Mouse (Mus musculus): ENCODE data around the gene Oxct2b. TPM values are rescaled to one million over a fixed set of nuclear protein-coding genes. Genes with fewer than 3 reads are reported as not detected.
"Not testable (repeated sequence)": the region's sequence is repeated elsewhere in the genome, so short reads cannot be mapped to it uniquely, and the experiment has no call there.

The Oxct2b gene
- polyA plus RNA-seq, 1 experiment: not detected

DNA sequence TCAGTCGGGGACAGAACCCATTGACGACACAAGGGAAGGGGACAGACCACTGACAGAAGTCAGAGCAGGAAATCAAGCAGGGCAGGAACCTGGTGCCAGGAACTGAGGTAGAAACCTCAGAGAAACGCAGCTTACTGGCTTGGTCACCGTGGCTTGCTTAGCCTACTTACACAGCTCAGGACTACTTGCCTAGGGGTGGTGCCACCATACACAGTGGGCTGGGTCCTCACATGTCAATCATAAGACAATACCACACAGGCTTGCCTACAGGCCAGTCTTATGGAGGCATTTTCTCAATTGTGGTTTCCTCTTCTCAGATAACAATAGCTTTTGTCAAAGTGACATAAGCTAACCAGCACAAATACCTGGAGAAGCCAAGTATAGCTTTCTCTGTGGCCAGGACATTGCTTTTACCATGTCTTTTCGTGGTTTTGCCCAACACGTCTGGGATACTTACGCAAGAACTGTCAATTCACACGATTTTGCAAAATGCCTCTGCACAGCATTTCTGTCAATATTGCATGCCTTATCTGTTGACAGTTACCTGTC, 3.8 kb upstream of the Oxct2b start:
- H3K4me3 ChIP-seq (replicated peaks): no peak overlapping the region
- peaks cover 19% of the 10 kb centered on the region for H3K4me1 ChIP-seq
- TF ChIP-seq FLI1 (IDR thresholded peaks at IDR 0.05; ENCODE audit: low read length): no peak
- no peak for TF ChIP-seq GATA1 (IDR thresholded peaks at IDR 0.05; ENCODE audit: borderline replicate concordance, low read length)
- H3K27me3 ChIP-seq (replicated peaks): peaks cover 52% of the 10 kb centered on the region
- H3K9me3 ChIP-seq: peaks cover 11% of the 10 kb centered on the region
- H3K36me3 ChIP-seq (replicated peaks; ENCODE audit: low read length): no peaks in the 10 kb centered on the region

DNA sequence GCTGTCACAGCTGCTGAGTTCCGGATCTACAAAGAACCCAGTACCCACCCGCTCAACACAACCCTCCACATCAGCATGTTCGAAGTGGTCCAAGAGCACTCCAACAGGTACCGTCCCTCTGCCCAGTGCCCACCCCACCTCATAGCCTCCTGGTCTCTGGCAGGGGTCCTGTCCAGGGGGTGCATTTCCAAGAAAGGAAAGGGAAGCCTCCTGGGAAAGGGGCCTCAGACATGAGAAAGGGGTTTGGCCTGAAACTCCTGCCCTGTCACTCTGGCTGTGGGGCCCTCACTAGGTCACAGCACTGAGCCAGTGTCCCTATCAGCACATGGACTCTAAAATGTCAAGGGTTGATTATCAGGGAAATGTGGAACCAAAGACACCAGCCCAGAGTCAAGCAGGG, 1.4 kb upstream of the Oxct2b start:
- H3K36me3 ChIP-seq (replicated peaks; ENCODE audit: low read length); H3K4me3 ChIP-seq (replicated peaks): not testable (repeated sequence)
- Histone ChIP-seq H3K9me3 (peaks cover 17% of the 10 kb centered on the region), H3K27me3 (replicated peaks) (peaks cover 42% of the 10 kb centered on the region), H3K4me1 (peaks cover 19% of the 10 kb centered on the region)

DNA sequence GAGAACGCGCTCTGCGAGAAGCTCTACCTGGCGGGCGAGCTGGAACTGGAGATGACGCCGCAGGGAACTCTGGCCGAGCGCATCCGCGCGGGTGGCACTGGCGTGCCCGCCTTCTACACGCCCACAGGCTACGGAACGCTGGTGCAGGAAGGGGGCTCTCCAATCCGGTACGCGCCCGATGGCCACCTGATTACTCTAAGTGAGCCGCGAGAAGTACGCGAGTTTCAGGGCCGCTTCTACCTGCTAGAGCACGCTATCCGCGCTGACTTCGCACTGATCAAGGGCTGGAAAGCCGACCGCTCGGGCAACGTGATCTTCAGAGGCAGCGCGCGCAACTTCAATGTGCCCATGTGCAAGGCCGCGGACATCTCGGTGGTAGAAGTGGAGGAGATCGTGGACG, 574 bp downstream of the Oxct2b start:
- H3K9me3 ChIP-seq: peaks cover 17% of the 10 kb centered on the region
- not testable (repeated sequence) for H3K36me3 ChIP-seq (replicated peaks; ENCODE audit: low read length); H3K4me3 ChIP-seq (replicated peaks)
- peaks cover 38% of the 10 kb centered on the region for H3K27me3 ChIP-seq (replicated peaks)
- H3K4me1 ChIP-seq: peaks cover 19% of the 10 kb centered on the region

DNA sequence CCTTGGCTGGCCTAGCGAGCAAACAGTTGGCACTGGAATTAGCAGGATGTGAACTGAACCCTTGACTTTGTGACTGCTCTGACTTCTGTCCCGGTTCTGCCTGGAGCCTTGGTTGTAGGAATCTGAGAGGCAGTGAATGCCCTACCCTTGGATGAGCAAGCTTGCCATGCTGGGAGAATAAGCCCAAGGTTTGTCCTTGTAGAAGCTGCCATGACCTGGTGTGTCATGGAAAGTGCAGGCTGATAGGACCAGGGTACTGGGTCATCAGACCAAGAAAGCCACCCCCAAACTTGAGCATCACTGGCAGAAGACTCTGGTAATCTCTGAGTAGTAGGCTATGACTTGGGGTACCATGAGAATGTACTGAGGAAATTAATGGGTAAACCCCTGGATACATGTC, 5.2 kb downstream of the Oxct2b start:
- Histone ChIP-seq H3K27me3 (replicated peaks) (peaks cover 10% of the 10 kb centered on the region), H3K4me3 (replicated peaks) (no peak overlapping the region), H3K36me3 (replicated peaks; ENCODE audit: low read length) (peaks cover 33% of the 10 kb centered on the region), H3K4me1 (peaks cover 6% of the 10 kb centered on the region; the same call in 1 of the 2 replicates), H3K9me3 (peaks cover 12% of the 10 kb centered on the region)
- no peak for TF ChIP-seq FLI1 (IDR thresholded peaks at IDR 0.05; ENCODE audit: low read length)
- TF ChIP-seq GATA1 (IDR thresholded peaks at IDR 0.05; ENCODE audit: borderline replicate concordance, low read length): no peak

DNA sequence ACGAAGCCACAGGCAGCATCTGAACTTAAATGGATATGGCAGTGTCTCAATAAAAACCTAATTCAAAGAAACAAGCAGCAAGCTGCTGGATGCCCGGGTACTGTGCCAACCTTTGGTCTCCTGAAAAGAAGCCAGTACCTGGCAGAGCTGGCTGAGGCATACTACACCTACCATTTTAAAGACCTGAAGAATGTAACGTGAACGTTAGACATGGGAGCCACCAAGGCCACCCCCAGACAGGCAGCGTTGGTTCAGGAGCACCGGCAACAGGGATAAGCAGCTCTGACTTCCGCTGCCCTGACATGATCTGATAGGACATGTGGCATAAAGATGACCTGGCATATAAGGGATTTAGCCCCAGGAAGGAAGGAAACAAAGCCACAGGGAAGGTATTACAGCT, 10.6 kb downstream of the Oxct2b start:
- H3K4me1 ChIP-seq: peaks cover 16% of the 10 kb centered on the region
- H3K4me3 ChIP-seq (replicated peaks): no peak overlapping the region
- H3K36me3 ChIP-seq (replicated peaks; ENCODE audit: low read length): peaks cover 84% of the 10 kb centered on the region
- no peaks in the 10 kb centered on the region for H3K27me3 ChIP-seq (replicated peaks)
- peaks cover 1% of the 10 kb centered on the region; the same call in 1 of the 2 replicates for H3K9me3 ChIP-seq
- TF ChIP-seq FLI1 (IDR thresholded peaks at IDR 0.05; ENCODE audit: low read length) (no peak), GATA1 (IDR thresholded peaks at IDR 0.05; ENCODE audit: borderline replicate concordance, low read length) (no peak)

DNA sequence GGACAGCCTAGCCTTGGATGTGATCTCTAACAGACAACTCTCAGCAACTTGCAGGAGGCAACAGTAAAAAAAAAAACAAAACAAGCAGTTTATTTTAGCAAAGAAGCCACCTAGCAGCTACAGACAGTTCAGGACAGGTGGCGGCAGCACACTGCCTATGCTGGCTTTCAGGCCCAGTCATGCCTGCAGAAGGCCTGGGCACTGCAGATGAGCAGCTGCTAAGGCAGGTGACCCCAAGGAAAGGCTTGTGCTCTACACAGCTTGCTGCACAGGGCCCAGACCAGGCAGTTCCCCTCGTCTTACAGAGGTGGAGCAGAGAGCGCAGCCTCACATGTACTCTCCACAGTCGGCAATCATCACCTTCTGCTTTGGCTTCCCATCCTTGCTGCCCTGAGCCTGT, 11.0 kb downstream of the Oxct2b start:
- no peak overlapping the region for H3K4me3 ChIP-seq (replicated peaks)
- peaks cover 16% of the 10 kb centered on the region for H3K4me1 ChIP-seq
- TF ChIP-seq GATA1 (IDR thresholded peaks at IDR 0.05; ENCODE audit: borderline replicate concordance, low read length): no peak
- TF ChIP-seq FLI1 (IDR thresholded peaks at IDR 0.05; ENCODE audit: low read length): no peak
- no peaks in the 10 kb centered on the region for H3K27me3 ChIP-seq (replicated peaks)
- peaks cover 88% of the 10 kb centered on the region for H3K36me3 ChIP-seq (replicated peaks; ENCODE audit: low read length)
- peaks cover 5% of the 10 kb centered on the region; the same call in 1 of the 2 replicates for H3K9me3 ChIP-seq

DNA sequence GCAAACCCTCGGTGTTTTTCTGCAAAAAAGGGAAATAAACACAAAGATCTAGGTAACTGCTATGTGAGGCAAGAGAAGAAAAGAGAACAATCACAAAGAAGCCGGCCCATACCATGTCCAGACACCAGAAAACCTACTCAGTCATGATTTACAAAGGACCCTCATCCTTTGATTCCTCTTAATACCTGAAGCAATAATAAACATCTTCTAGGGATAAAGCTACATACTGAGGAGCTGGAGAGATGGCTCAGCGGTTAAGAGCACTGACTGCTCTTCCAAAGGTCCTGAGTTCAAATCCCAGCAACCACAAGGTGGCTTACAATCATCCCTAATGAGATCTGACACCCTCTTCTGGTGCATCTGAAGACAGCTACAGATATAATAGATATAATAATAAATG, 21.5 kb downstream of the Oxct2b start:
- Histone ChIP-seq H3K4me3 (replicated peaks) (no peak overlapping the region), H3K9me3 (no peaks in the 10 kb centered on the region), H3K27me3 (replicated peaks) (no peaks in the 10 kb centered on the region), H3K4me1 (peaks cover 32% of the 10 kb centered on the region), H3K36me3 (replicated peaks; ENCODE audit: low read length) (peaks cover 47% of the 10 kb centered on the region)
- TF ChIP-seq FLI1 (IDR thresholded peaks at IDR 0.05; ENCODE audit: low read length) (no peak), GATA1 (IDR thresholded peaks at IDR 0.05; ENCODE audit: borderline replicate concordance, low read length) (no peak)

DNA sequence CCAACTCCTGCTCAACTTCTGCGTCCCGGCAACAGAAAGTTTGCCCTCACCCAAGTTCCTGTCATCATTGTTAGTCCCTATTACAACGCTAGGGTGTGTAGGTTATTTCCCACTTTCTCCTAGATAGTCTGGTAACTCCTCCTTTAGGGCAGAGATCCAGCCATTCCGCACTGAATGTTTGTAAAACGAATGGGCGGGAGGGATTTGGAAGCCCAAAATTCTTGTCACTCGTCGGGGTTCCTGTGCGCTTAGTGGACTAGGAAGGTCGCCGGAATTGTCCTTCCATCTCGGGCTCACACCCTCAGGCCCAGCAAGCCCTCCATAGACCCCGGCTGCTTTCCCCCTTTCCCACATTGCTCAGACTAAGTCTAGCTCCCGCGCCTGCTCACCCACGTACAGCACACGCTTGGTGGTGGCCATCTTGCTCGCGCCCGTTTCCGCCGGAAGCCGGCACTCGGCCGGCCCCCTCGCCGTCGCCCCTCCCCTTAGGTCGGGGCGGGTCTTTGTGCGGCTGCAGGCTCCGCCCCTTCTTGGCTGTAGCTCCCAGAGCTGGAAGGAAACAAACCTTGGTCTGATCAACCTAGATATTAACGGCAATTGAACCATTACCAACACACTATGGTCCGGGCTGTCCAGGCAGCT, 23.6 kb downstream of the Oxct2b start, which contains the start of gene Ppie:
Gene Ppie (minus strand): TSS at position 439 of the 642 bp plus-strand sequence.
- Histone ChIP-seq H3K4me1 (peaks cover 25% of the 10 kb centered on the region), H3K36me3 (replicated peaks; ENCODE audit: low read length) (peaks cover 26% of the 10 kb centered on the region), H3K4me3 (replicated peaks) (peak within 1 kb of the TSS; percentile 96), H3K9me3 (peaks cover 3% of the 10 kb centered on the region; the same call in 1 of the 2 replicates), H3K27me3 (replicated peaks) (peaks cover 11% of the 10 kb centered on the region)
- TF ChIP-seq FLI1 (IDR thresholded peaks at IDR 0.05; ENCODE audit: low read length) (peak; percentile 41; the same call in 1 of the 2 replicates), GATA1 (IDR thresholded peaks at IDR 0.05; ENCODE audit: borderline replicate concordance, low read length) (no peak)

DNA sequence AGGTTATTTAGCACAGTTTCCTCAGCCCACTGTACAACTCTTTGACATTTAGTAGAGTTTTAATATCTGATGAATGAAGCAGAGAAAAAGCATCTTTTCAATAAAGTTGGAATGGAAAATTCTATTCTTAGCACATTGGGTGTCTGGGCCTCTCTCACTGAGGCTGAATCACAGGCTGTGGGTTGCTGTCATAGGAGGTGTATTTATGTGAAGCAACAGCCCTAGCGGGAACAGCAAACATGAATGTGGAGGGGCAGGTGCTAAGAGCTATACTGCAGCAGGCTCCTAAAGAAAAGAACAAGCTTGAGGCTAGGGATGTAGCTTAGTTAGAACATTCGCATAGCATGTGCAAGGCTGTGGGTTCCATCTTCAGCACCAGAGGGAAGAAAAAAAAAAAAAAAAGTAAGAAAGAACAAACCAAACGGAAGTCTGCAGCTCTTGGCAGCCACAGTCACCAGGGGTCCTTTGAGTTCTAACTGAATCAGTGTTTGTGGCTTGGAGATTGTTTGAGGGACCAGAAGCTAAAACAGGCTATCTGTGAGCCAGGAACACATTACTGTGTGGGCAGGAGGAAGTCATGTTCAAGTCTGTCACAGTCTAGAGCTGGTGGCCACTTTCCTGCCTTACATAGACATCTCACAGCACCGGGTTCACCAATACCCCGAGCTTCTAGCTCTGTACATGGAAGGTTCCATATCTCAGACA, 31.5 kb downstream of the Oxct2b start:
- H3K4me3 ChIP-seq (replicated peaks): no peak overlapping the region
- no peak for TF ChIP-seq FLI1 (IDR thresholded peaks at IDR 0.05; ENCODE audit: low read length)
- no peak for TF ChIP-seq GATA1 (IDR thresholded peaks at IDR 0.05; ENCODE audit: borderline replicate concordance, low read length)
- H3K9me3 ChIP-seq: peaks cover 3% of the 10 kb centered on the region; the same call in 1 of the 2 replicates
- H3K27me3 ChIP-seq (replicated peaks): peaks cover 35% of the 10 kb centered on the region
- H3K4me1 ChIP-seq: peaks cover 23% of the 10 kb centered on the region
- H3K36me3 ChIP-seq (replicated peaks; ENCODE audit: low read length): no peaks in the 10 kb centered on the region

DNA sequence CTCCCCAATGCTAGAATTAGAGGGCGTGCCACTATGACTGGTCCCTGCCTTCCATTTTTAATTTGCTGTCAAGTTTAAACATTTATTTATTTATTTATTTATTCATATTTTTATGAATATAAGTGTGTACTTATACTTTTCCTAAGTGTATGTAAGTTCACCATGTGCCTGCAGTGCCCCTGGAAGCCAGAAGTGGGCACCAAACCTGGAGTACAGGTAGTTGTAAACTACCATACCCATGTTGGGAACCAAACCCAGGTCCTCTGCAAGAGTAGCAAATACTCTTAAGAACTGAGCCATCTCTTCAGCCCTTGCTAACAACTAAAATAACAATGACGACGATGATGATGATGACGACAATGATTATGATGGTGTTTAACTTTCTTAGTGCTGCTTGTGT, 35.9 kb downstream of the Oxct2b start:
- Histone ChIP-seq H3K9me3 (peaks cover 4% of the 10 kb centered on the region), H3K27me3 (replicated peaks) (peaks cover 13% of the 10 kb centered on the region), H3K4me1 (peaks cover 35% of the 10 kb centered on the region), H3K36me3 (replicated peaks; ENCODE audit: low read length) (no peaks in the 10 kb centered on the region), H3K4me3 (replicated peaks) (no peak overlapping the region)
- no peak for TF ChIP-seq FLI1 (IDR thresholded peaks at IDR 0.05; ENCODE audit: low read length)
- no peak for TF ChIP-seq GATA1 (IDR thresholded peaks at IDR 0.05; ENCODE audit: borderline replicate concordance, low read length)

Measured in megakaryocyte, embryonic 14.5 days (primary cell).